Mouse (Mus musculus) neural tube, postnatal 0 days (tissue): ENCODE measurements around the gene Cyp19a1. TPM values are rescaled to one million over a fixed set of nuclear protein-coding genes. Genes with fewer than 3 reads are reported as not detected.

Experiments
- polyA plus RNA-seq: library from polyadenylated mRNA; unstranded; fragments of >200 nt; fragmentation: Nextera tagmentation; extraction: Ambion mirVana; gene quantifications from 2 replicates; pipeline ENCODE4 v1.2.1, GENCODE M21; 2015

Gene Cyp19a1
- polyA plus RNA-seq = not detected in 2 replicates

GRCm38 (mm10) chr9:54268010-54268409 is at the start of gene Cyp19a1:
Cyp19a1 (minus strand) TSS chr9:54268110.

DNA sequence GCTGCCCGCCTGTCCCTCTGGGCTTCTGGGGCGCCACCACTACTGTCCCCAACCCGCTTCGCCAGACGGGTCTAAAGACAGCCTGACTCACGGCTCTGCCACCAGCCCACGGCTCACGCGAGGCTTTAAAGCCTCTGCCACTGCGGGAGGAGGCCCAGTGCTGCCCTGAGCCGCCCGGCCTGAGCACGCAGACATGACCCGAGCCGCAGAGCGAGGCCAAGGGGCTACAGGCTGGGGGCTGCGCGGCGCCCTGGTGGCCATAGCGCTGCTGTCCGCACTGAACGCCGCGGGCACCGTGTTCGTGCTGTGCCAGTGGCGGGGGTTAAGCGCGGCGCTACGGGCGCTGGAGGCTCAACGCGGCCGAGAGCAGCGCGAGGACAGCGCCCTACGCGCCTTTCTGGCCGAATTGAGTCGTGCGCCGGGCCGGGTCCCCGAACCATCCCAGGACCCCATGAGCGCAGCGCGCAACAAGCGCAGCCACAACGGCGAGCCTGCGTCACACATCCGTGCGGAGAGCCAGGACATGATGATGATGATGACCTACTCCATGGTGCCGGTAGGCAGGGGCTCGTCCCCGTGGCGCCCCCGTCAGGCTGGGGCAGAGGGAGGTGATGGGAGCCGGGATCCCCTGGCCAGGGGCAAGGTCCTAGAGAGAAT is 18.5 kb upstream of the Cyp19a1 start, which contains the start of gene Gldn:
Gldn (plus strand) TSS at position 156 of the 657 bp plus-strand sequence.

Other genes starting within 250 kb of the Cyp19a1 start
- 1.8 and 1.9 TPM in 2 replicates for gene Tnfaip8l3, start 199.7 kb downstream of the Cyp19a1 start, polyA plus RNA-seq
- 0.96 and 0.97 TPM in 2 replicates for gene Gldn, start 18.4 kb upstream of the Cyp19a1 start, polyA plus RNA-seq
- 49.7 and 57.1 TPM in 2 replicates for gene Dmxl2, start 233.5 kb upstream of the Cyp19a1 start, polyA plus RNA-seq